Mouse (Mus musculus) megakaryocyte, embryonic 14.5 days (primary cell): ENCODE measurements around the gene Cadm1. TPM values are rescaled to one million over a fixed set of nuclear protein-coding genes. Genes with fewer than 3 reads are reported as not detected.

ENCODE experiments used
- H3K27me3 ChIP-seq: replicated peaks from 2 replicates; pipeline ENCODE3; 2012; ENCODE audit warnings: inconsistent platforms
- H3K36me3 ChIP-seq: replicated peaks from 2 replicates; pipeline ENCODE3; 2012; ENCODE audit warnings: low read length, inconsistent platforms, mixed read lengths
- H3K4me1 ChIP-seq: 2 replicates; pipeline ENCODE4 v1.6.1; 2012; ENCODE audit warnings: inconsistent platforms
- H3K4me3 ChIP-seq: replicated peaks from 2 replicates; pipeline ENCODE3; 2012; ENCODE audit warnings: moderate library complexity, mild to moderate bottlenecking, inconsistent platforms
- H3K9me3 ChIP-seq: 2 replicates; pipeline ENCODE4 v1.6.1; 2012; ENCODE audit warnings: inconsistent platforms
- FLI1 ChIP-seq: IDR thresholded peaks from 2 replicates; pipeline ENCODE4 v1.6.1; 2012; ENCODE audit warnings: low read length, inconsistent platforms, mixed read lengths
- GATA1 ChIP-seq: IDR thresholded peaks from 3 replicates; pipeline ENCODE4 v1.6.1; 2012; ENCODE audit warnings: mixed read lengths, low read length, inconsistent platforms, borderline replicate concordance
- polyA plus RNA-seq: library from polyadenylated mRNA; stranded (reverse); fragments of >175 nt; gene quantifications from 2 replicates; pipeline ENCODE4 v1.2.3, GENCODE M21; 2012; ENCODE audit warnings: low replicate concordance; ENCODE audit not compliant: insufficient read depth

Cadm1 gene
- polyA plus RNA-seq, 1 experiment: 3.8 TPM

GRCm38 (mm10) chr9:47843328-47843727 lies 313.4 kb downstream of the Cadm1 start:
- TF ChIP-seq GATA1 (no peak), FLI1 (no peak)
- H3K36me3 ChIP-seq: no peaks in the 10 kb centered on the region
- no peaks in the 10 kb centered on the region for H3K9me3 ChIP-seq
- H3K27me3 ChIP-seq: peaks cover 11% of the 10 kb centered on the region
- H3K4me1 ChIP-seq: peaks cover 8% of the 10 kb centered on the region
- no peak overlapping the region for H3K4me3 ChIP-seq

GRCm38 (mm10) chr9:47846275-47846674 lies 316.3 kb downstream of the Cadm1 start:
- H3K4me1 ChIP-seq: peaks cover 8% of the 10 kb centered on the region
- TF ChIP-seq FLI1: no peak
- no peak for TF ChIP-seq GATA1

GRCm38 (mm10) chr9:47846926-47847325 lies 317.0 kb downstream of the Cadm1 start:
- Histone ChIP-seq H3K9me3 (no peaks in the 10 kb centered on the region), H3K4me1 (peaks cover 8% of the 10 kb centered on the region), H3K36me3 (no peaks in the 10 kb centered on the region), H3K4me3 (no peak overlapping the region), H3K27me3 (peaks cover 5% of the 10 kb centered on the region)
- no peak for TF ChIP-seq GATA1

More at GRCm38 (mm10) chr9:47846275-47846674, 316.3 kb downstream of the Cadm1 start:
- no peak overlapping the region for H3K4me3 ChIP-seq
- H3K36me3 ChIP-seq: no peaks in the 10 kb centered on the region
- peaks cover 7% of the 10 kb centered on the region for H3K27me3 ChIP-seq
- no peaks in the 10 kb centered on the region for H3K9me3 ChIP-seq

- no peak overlapping the region for H3K4me3 ChIP-seq
- H3K36me3 ChIP-seq: no peaks in the 10 kb centered on the region
- H3K9me3 ChIP-seq: no peaks in the 10 kb centered on the region
- H3K4me1 ChIP-seq: peaks cover 8% of the 10 kb centered on the region
- TF ChIP-seq GATA1: no peak
- TF ChIP-seq FLI1: no peak
- H3K27me3 ChIP-seq: peaks cover 5% of the 10 kb centered on the region
Observed at GRCm38 (mm10) chr9:47847797-47848196, 317.8 kb downstream of the Cadm1 start.

- H3K4me1 ChIP-seq: peaks cover 8% of the 10 kb centered on the region
- TF ChIP-seq FLI1: no peak
- TF ChIP-seq GATA1: no peak
- H3K36me3 ChIP-seq: no peaks in the 10 kb centered on the region
- H3K9me3 ChIP-seq: no peaks in the 10 kb centered on the region
- H3K4me3 ChIP-seq: no peak overlapping the region
- peaks cover 3% of the 10 kb centered on the region for H3K27me3 ChIP-seq
Observed at GRCm38 (mm10) chr9:47848745-47849144, 318.8 kb downstream of the Cadm1 start.

GRCm38 (mm10) chr9:47856311-47856710 lies 326.3 kb downstream of the Cadm1 start:
- TF ChIP-seq FLI1 (no peak), GATA1 (no peak)
- Histone ChIP-seq H3K36me3 (no peaks in the 10 kb centered on the region), H3K27me3 (no peaks in the 10 kb centered on the region)

GRCm38 (mm10) chr9:47857235-47857634 lies 327.3 kb downstream of the Cadm1 start:
- H3K9me3 ChIP-seq: peaks cover 8% of the 10 kb centered on the region; the same call in 1 of the 2 replicates
- H3K27me3 ChIP-seq: no peaks in the 10 kb centered on the region
- H3K36me3 ChIP-seq: no peaks in the 10 kb centered on the region
- H3K4me1 ChIP-seq: no peaks in the 10 kb centered on the region
- TF ChIP-seq GATA1 (no peak), FLI1 (no peak)
- H3K4me3 ChIP-seq: no peak overlapping the region

More at GRCm38 (mm10) chr9:47856311-47856710, 326.3 kb downstream of the Cadm1 start:
- Histone ChIP-seq H3K4me1 (no peaks in the 10 kb centered on the region), H3K4me3 (no peak overlapping the region), H3K9me3 (peaks cover 8% of the 10 kb centered on the region; the same call in 1 of the 2 replicates)

GRCm38 (mm10) chr9:47858134-47858533 lies 328.2 kb downstream of the Cadm1 start:
- no peaks in the 10 kb centered on the region for H3K27me3 ChIP-seq
- H3K36me3 ChIP-seq: no peaks in the 10 kb centered on the region
- no peak overlapping the region for H3K4me3 ChIP-seq
- H3K9me3 ChIP-seq: peaks cover 8% of the 10 kb centered on the region; the same call in 1 of the 2 replicates
- TF ChIP-seq GATA1 (no peak), FLI1 (no peak)
- no peaks in the 10 kb centered on the region for H3K4me1 ChIP-seq

- Histone ChIP-seq H3K36me3 (no peaks in the 10 kb centered on the region), H3K4me3 (no peak overlapping the region), H3K27me3 (no peaks in the 10 kb centered on the region), H3K9me3 (peaks cover 8% of the 10 kb centered on the region; the same call in 1 of the 2 replicates), H3K4me1 (no peaks in the 10 kb centered on the region)
- TF ChIP-seq GATA1 (no peak), FLI1 (no peak)
Observed at GRCm38 (mm10) chr9:47858778-47859395, 328.9 kb downstream of the Cadm1 start.

- Histone ChIP-seq H3K4me3 (no peak overlapping the region), H3K4me1 (no peaks in the 10 kb centered on the region), H3K27me3 (peaks cover 2% of the 10 kb centered on the region), H3K9me3 (peaks cover 8% of the 10 kb centered on the region; the same call in 1 of the 2 replicates), H3K36me3 (no peaks in the 10 kb centered on the region)
- TF ChIP-seq FLI1: no peak
- TF ChIP-seq GATA1: no peak
Observed at GRCm38 (mm10) chr9:47860994-47861393, 331.0 kb downstream of the Cadm1 start.

GRCm38 (mm10) chr9:47861783-47862182 lies 331.8 kb downstream of the Cadm1 start:
- no peak for TF ChIP-seq FLI1
- TF ChIP-seq GATA1: no peak
- no peaks in the 10 kb centered on the region for H3K4me1 ChIP-seq

More at GRCm38 (mm10) chr9:47861783-47862182, 331.8 kb downstream of the Cadm1 start:
- peaks cover 8% of the 10 kb centered on the region; the same call in 1 of the 2 replicates for H3K9me3 ChIP-seq
- H3K27me3 ChIP-seq: peaks cover 2% of the 10 kb centered on the region
- H3K4me3 ChIP-seq: no peak overlapping the region
- no peaks in the 10 kb centered on the region for H3K36me3 ChIP-seq
